Mouse (Mus musculus) heart, adult 8-10 months (tissue): ENCODE measurements around the gene Olfr531. TPM values are rescaled to one million over a fixed set of nuclear protein-coding genes. Genes with fewer than 3 reads are reported as not detected.

Experiments used
- DNase-seq: peaks from one replicate; pipeline ENCODE4 v3.0.0; 2022; ENCODE audit warnings: low spot score
- total RNA-seq, 4 experiments: library from RNA; stranded (reverse); gene quantifications; 2 replicates each; pipeline ENCODE4 v1.2.4; 2022

The Olfr531 gene
- not detected for total RNA-seq

DNA sequence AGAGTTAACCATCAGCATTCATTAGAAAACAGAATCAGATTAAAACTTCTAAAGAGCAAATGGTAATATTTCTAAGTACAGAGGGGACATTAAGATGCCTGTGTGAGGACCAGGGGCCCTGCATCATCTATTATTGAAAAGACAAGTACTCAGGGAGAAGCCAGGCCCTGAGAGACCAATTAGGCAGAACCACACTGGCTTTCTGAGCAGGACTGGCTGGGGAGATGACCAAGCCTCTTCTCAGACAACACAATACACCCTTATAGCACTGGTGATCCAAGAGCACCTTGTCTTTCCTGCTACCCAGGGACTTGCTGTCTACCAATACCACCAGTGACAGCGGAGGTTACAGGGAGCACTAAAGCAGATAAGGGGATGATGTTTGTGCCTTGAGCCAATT is at the start of gene Olfr531:
Gene Olfr531 (minus strand): TSS at position 101 of the 400 bp plus-strand sequence.
- DNase-seq = no peak

DNA sequence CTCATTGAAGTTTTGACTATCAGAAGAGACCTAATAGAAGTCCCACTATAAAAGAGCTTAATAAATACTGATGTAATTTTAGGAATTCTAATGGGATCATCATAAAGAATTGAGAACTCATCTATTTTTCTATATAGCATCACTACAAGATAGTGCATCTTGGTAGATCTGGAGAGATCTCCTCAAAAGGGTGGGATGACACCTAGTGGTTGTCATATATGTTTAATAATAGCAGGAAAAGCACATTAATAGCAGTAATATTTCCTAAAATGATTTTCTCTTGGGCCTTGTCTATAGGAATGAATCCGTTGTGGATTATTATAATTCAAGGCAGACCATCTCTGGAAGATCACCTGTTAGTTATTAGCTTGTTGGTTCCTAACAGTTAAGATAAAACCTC is 40.4 kb upstream of the Olfr531 start:
- DNase-seq = no peak

DNA sequence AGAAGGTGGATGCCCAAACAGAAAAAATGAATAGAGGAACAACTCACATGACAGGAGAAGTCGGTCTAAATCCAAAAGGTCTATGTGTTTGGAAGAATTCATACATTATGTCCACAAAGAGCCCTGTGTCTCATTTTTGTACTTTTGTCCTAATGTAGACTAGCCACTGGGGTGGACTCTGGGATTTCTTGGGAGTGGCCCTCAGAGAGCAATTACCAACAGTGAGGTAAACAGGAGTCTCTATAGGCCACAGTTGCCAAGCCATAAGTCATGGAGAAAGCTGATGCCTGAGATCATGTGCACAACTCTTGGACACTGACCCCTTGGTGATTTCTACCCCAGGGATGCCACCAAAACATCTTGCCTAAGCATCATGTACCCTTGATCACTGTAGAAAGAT is 18.8 kb upstream of the Olfr531 start, which contains the start of gene Olfr532:
Gene Olfr532 (minus strand): TSS at position 101 of the 400 bp plus-strand sequence.
- DNase-seq = no peak

DNA sequence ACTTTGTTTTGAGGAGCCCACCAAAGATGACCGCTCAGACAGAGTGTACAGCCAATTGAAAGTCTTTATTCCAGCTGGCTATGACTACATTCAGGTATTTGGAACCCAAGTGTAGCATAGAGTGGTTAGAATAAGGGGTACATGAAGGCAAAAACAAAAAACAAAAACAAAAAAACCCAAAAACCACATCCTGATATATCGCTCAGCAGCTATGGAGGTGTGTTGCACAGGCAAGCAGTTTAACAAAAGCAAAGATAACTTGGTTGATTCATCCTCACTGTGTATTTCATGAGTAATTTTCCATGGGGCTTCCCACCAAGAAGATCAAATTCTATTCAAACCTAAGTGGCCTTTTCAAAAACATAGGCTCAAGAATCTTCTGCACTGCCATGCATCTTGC is 25.8 kb downstream of the Olfr531 start:
- no peak for DNase-seq

GRCm38 (mm10) chr7:140376231-140376630 is 26.5 kb downstream of the Olfr531 start, which contains the start of gene Olfr530:
Olfr530 (minus strand) TSS chr7:140376331.
- no peak for DNase-seq

- no peak for DNase-seq
These were observed 28.4 kb downstream of the Olfr531 start for GRCm38 (mm10) chr7:140374300-140374699.

DNA sequence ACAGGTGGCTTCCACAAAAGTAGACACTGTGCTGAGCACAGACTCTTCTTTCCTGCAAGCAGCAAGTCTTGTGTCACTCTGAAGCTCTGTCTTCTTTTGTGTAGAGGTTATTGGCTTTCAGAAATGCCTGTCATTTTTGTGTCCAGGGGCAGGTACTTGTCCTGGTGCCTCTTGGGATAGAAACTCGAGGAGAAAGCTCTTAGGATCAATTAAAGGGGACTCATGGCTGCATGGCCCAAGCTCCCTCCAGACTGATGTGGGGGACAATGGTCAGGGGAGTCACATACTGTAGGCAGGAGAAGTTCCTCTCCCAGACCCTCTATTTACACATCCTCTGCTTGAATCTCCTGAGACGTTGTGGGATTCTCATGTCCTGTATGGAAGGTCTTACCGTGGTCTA is 41.1 kb downstream of the Olfr531 start, which contains the start of gene Olfr60:
Gene Olfr60 (minus strand): TSS at position 101 of the 400 bp plus-strand sequence.
- DNase-seq = no peak

Other genes with a start within 250 kb of the Olfr531 start
- 1 to 10 TPM in 1 of 4 experiments, under 1 TPM in 3; 0.23 to 1.2 (median 0.64) TPM for gene Sprn, start 248.0 kb downstream of the Olfr531 start, total RNA-seq
- gene Olfr522, start 238.2 kb downstream of the Olfr531 start, total RNA-seq = not detected
- not detected for gene Olfr523, start 229.7 kb downstream of the Olfr531 start, total RNA-seq
- not detected for gene Olfr524, start 197.0 kb downstream of the Olfr531 start, total RNA-seq
- gene Cd163l1, start 184.7 kb downstream of the Olfr531 start, total RNA-seq = not detected
- not detected for gene 5830411N06Rik, start 155.6 kb downstream of the Olfr531 start, total RNA-seq
- gene Olfr525, start 82.1 kb downstream of the Olfr531 start, total RNA-seq = not detected
- gene Olfr527, start 68.9 kb downstream of the Olfr531 start, total RNA-seq = not detected
- gene Olfr60, start 41.2 kb downstream of the Olfr531 start, total RNA-seq = not detected
- gene Olfr530, start 26.6 kb downstream of the Olfr531 start, total RNA-seq = not detected
- not detected for gene Olfr532, start 18.7 kb upstream of the Olfr531 start, total RNA-seq
- gene Olfr533, start 60.5 kb upstream of the Olfr531 start, total RNA-seq = not detected
- gene Olfr535, start 81.3 kb upstream of the Olfr531 start, total RNA-seq = not detected
- not detected for gene Olfr536, start 104.5 kb upstream of the Olfr531 start, total RNA-seq
- not detected for gene Olfr538, start 165.0 kb upstream of the Olfr531 start, total RNA-seq
- not detected for gene Olfr46, start 198.4 kb upstream of the Olfr531 start, total RNA-seq
- gene Olfr61, start 226.1 kb upstream of the Olfr531 start, total RNA-seq = not detected
- gene Olfr53, start 243.5 kb upstream of the Olfr531 start, total RNA-seq = not detected